Comparison of ENCODE assay signal across 8 mouse cellular contexts in the genomic region with DNA sequence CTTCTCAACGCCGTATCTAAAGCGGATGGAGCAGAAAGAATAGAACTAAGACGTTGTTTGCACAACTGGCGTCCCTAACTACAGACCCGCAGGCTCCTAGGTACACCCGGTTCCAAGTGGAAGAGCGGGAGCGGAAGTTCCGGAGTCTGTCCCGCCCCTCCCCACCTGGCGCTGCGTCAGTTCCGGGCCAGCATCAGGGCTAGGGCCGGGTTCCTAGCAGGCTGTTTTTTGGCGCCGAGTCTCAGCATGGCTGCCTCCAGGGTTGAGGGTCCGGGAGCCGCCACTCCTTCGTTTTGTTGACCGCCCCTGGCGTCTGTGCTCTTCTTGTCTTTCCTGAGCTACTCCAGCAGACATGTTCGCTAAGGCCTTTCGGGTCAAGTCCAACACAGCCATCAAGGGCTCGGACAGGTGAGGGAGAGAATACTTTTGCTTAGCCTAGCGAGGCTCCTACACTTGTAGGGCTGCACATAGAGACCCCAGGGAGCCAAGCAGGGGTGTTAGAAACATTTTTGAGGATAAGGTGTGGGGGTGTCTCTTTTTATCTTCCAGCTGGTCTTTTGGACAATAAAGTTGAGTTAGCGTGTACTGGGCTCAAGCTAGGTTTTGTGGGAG. TPM values are rescaled to one million over a fixed set of nuclear protein-coding genes. Genes with fewer than 3 reads are reported as not detected.
DNase-seq lines count a peak whose midpoint lies in the region; ATAC-seq and TF ChIP-seq lines count a peak whose summit lies in the region.

A gene (plus strand): TSS at position 164 of the 612 bp plus-strand sequence.

- no peaks in the 10 kb centered on the region for H3K27me3 ChIP-seq in embryonic facial prominence, embryonic 15.5 days
- no peaks in the 10 kb centered on the region for H3K27me3 ChIP-seq in limb, embryonic 14.5 days (ENCODE audit: control insufficient read depth, insufficient read depth, low read length)
- no peaks in the 10 kb centered on the region for H3K27me3 ChIP-seq in midbrain, postnatal 0 days (ENCODE audit: insufficient read depth, low read length)

- peak; percentile 96 for ATAC-seq in embryonic facial prominence, embryonic 15.5 days (ENCODE audit: insufficient number of reproducible peaks, low FRiP score, low TSS enrichment, low read depth)
- peak; percentile 99 for ATAC-seq in limb, embryonic 14.5 days (ENCODE audit: low FRiP score, low read depth)
- peak; percentile 95 for ATAC-seq in midbrain, postnatal 0 days (ENCODE audit: low FRiP score)

- TF ChIP-seq POLR2A in limb, embryonic 14.5 days (IDR thresholded peaks at IDR 0.05; ENCODE audit: borderline replicate concordance, extremely low read depth, insufficient read depth, insufficient read length) = peak; percentile 80; the same call in 1 of the 2 replicates

- DNase-seq in 3T3-L1 (ENCODE audit: low read depth, low spot score) = peak; percentile 90
- peak; percentile 64 to 68 for DNase-seq in adrenal gland, postnatal 4 days (ENCODE audit: low spot score in 2 of 2)
- DNase-seq in heart, adult 8-10 months (ENCODE audit: low spot score) = peak; percentile 83
- peak; percentile 90 for DNase-seq in kidney, adult 9 months
- DNase-seq in limb, embryonic 14.5 days (ENCODE audit: low spot score) = peak; percentile 92
- peak; percentile 91 for DNase-seq in midbrain, postnatal 0 days (ENCODE audit: low spot score)
- DNase-seq in spleen, postnatal 36 days (ENCODE audit: low spot score in 2 of 2) = peak; percentile 83 to 85

- peaks cover 3% of the 10 kb centered on the region for H3K36me3 ChIP-seq in embryonic facial prominence, embryonic 15.5 days
- peaks cover 9% of the 10 kb centered on the region for H3K36me3 ChIP-seq in limb, embryonic 14.5 days (ENCODE audit: control insufficient read depth, insufficient read depth, low read length)
- H3K36me3 ChIP-seq in midbrain, postnatal 0 days (ENCODE audit: insufficient read depth, low read length) = peaks cover 1% of the 10 kb centered on the region; the same call in 1 of the 2 replicates

- H3K9me3 ChIP-seq in embryonic facial prominence, embryonic 15.5 days (replicated peaks) = no peaks in the 10 kb centered on the region
- no peaks in the 10 kb centered on the region for H3K9me3 ChIP-seq in limb, embryonic 14.5 days (ENCODE audit: control insufficient read depth, low read length)
- H3K9me3 ChIP-seq in midbrain, postnatal 0 days (ENCODE audit: low read length) = no peaks in the 10 kb centered on the region

- peak within 1 kb of the TSS; percentile 78 for H3K9ac ChIP-seq in embryonic facial prominence, embryonic 15.5 days
- peak within 1 kb of the TSS; percentile 76 for H3K9ac ChIP-seq in limb, embryonic 14.5 days (ENCODE audit: low read depth, low read length, severe bottlenecking)
- H3K9ac ChIP-seq in midbrain, postnatal 0 days (replicated peaks; ENCODE audit: low read length, poor library complexity, severe bottlenecking) = peak within 1 kb of the TSS; percentile 71

- peak within 1 kb of the TSS; percentile 83 for H3K4me2 ChIP-seq in embryonic facial prominence, embryonic 15.5 days (replicated peaks)
- peak within 1 kb of the TSS; percentile 84 for H3K4me2 ChIP-seq in limb, embryonic 14.5 days (replicated peaks; ENCODE audit: low read depth, low read length, severe bottlenecking)
- H3K4me2 ChIP-seq in midbrain, postnatal 0 days (ENCODE audit: low read depth, low read length, poor library complexity, severe bottlenecking) = peak within 1 kb of the TSS; percentile 86

- H3K4me1 ChIP-seq in embryonic facial prominence, embryonic 15.5 days = peaks cover 15% of the 10 kb centered on the region; the same call in 1 of the 2 replicates
- peaks cover 8% of the 10 kb centered on the region; the same call in 1 of the 2 replicates for H3K4me1 ChIP-seq in limb, embryonic 14.5 days (ENCODE audit: control insufficient read depth, insufficient read depth, low read length)
- no peaks in the 10 kb centered on the region for H3K4me1 ChIP-seq in midbrain, postnatal 0 days (ENCODE audit: insufficient read depth, low read length)

- TF ChIP-seq CTCF in midbrain, postnatal 0 days (IDR thresholded peaks at IDR 0.05) = no peak

- under 1% methylated on average over 27 of the region's 27 CpGs for WGBS in embryonic facial prominence, embryonic 15.5 days
- 2% methylated on average over 27 of the region's 27 CpGs for WGBS in limb, embryonic 14.5 days
- under 1% methylated on average over 27 of the region's 27 CpGs for WGBS in midbrain, postnatal 0 days

- H3K27ac ChIP-seq in embryonic facial prominence, embryonic 15.5 days (replicated peaks) = peak within 1 kb of the TSS; percentile 58; the same call in 1 of the 2 replicates
- 0 out of 2 replicates have a peak within 1 kb of the TSS, but pooled peaks have one; percentile 38 for H3K27ac ChIP-seq in limb, embryonic 14.5 days (replicated peaks; ENCODE audit: low read depth, low read length)
- H3K27ac ChIP-seq in midbrain, postnatal 0 days (ENCODE audit: low read depth, low read length) = 0 out of 2 replicates have a peak within 1 kb of the TSS, but pooled peaks have one; percentile 38

- peak within 1 kb of the TSS; percentile 83 for H3K4me3 ChIP-seq in embryonic facial prominence, embryonic 15.5 days (replicated peaks)
- H3K4me3 ChIP-seq in limb, embryonic 14.5 days (replicated peaks; ENCODE audit: low read length) = peak within 1 kb of the TSS; percentile 80
- peak within 1 kb of the TSS; percentile 82 for H3K4me3 ChIP-seq in midbrain, postnatal 0 days (ENCODE audit: low read depth, low read length)

RNA-seq across cellular contexts. Expression of the gene that starts here (rescaled TPM):
- total RNA-seq in adrenal gland, postnatal 4 days (2021) = 10 to 100 TPM; 47.4 to 49.9 TPM
- 59.2 and 66.0 TPM in 2 replicates for polyA plus RNA-seq in embryonic facial prominence, embryonic 15.5 days (2015; fragmentation: Nextera tagmentation; extraction: Ambion mirVana)
- total RNA-seq in heart, adult 8-10 months (2022) = 10 to 100 TPM; 34.1 to 41.0 (median 37.0) TPM
- polyA plus RNA-seq in limb, embryonic 14.5 days (2012; rRNA removed) = 59.8 and 60.7 TPM in 2 replicates
- polyA plus RNA-seq in limb, embryonic 14.5 days (2014; fragmentation: Nextera tagmentation; extraction: Ambion mirVana) = 61.9 and 64.8 TPM in 2 replicates
- 29.2 and 32.3 TPM in 2 replicates for total RNA-seq in midbrain, postnatal 0 days (2014; rRNA removed)
- polyA plus RNA-seq in midbrain, postnatal 0 days (2015; fragmentation: Nextera tagmentation; extraction: Ambion mirVana) = 43.2 and 43.4 TPM in 2 replicates

Comparison
In these comparisons a context has a peak if more than half of its experiments do, and no peak if none do; other contexts are left out.
1. Peak in every context shown above with its lines: DNase-seq, ATAC-seq, H3K4me3 ChIP-seq and H3K27ac ChIP-seq.